Mouse (Mus musculus) layer of hippocampus, adult 18-20 months (tissue): ENCODE measurements around the gene Itgb3. TPM values are rescaled to one million over a fixed set of nuclear protein-coding genes. Genes with fewer than 3 reads are reported as not detected.
A peak's percentile ranks its signal among the peaks of the same experiment; 100 is the strongest.
"Not testable (repeated sequence)": the region's sequence is repeated elsewhere in the genome, so short reads cannot be mapped to it uniquely, and the experiment has no call there.

Experiments
- DNase-seq, 2 experiments: peaks; one replicate each; pipeline ENCODE4 v3.0.0; 2022; ENCODE audit warnings: low spot score in 2 of 2
- long read RNA-seq: library from polyadenylated mRNA; stranded (forward); transcript quantifications from one replicate; pipeline ENCODE4 v2.0.0, GENCODE M21; 2021
- total RNA-seq, 2 experiments: library from RNA; stranded (reverse); gene quantifications; 2 replicates each; pipeline ENCODE4 v1.2.3; 2021

Itgb3 gene
- 1 to 10 TPM; 1.1 to 1.2 TPM for total RNA-seq
- long read RNA-seq, partial matches to known transcripts, result 0 of 1 reads
- long read RNA-seq, other reads (novel, unspliced or antisense), result 1 of 1 reads

- DNase-seq, result peak in 1 of 2 experiments; percentile 47
Observed at GRCm38 (mm10) chr11:104607491-104608245, at the start of gene Itgb3. TSS of gene Itgb3 (plus strand) at chr11:104608000.

- DNase-seq, result no peak
Observed at GRCm38 (mm10) chr11:104558065-104558464, 49.7 kb upstream of the Itgb3 start.

GRCm38 (mm10) chr11:104558651-104559403 is 49.0 kb upstream of the Itgb3 start:
- DNase-seq, result no peak

- DNase-seq, result no peak
Observed at GRCm38 (mm10) chr11:104560971-104561370, 46.8 kb upstream of the Itgb3 start.

GRCm38 (mm10) chr11:104563496-104563895 is 44.3 kb upstream of the Itgb3 start:
- no peak for DNase-seq

- DNase-seq, result no peak
Observed at GRCm38 (mm10) chr11:104565172-104565571, 42.6 kb upstream of the Itgb3 start.

GRCm38 (mm10) chr11:104566097-104566496 is 41.7 kb upstream of the Itgb3 start:
- DNase-seq, result no peak

GRCm38 (mm10) chr11:104566796-104567195 is 41.0 kb upstream of the Itgb3 start:
- DNase-seq, result no peak

GRCm38 (mm10) chr11:104567736-104568135 is 40.1 kb upstream of the Itgb3 start:
- peak in 1 of 2 experiments; percentile 44 for DNase-seq

GRCm38 (mm10) chr11:104568326-104568725 is 39.5 kb upstream of the Itgb3 start:
- DNase-seq, result no peak

- not testable (repeated sequence) for DNase-seq
Observed at GRCm38 (mm10) chr11:104570515-104570914, 37.3 kb upstream of the Itgb3 start.

GRCm38 (mm10) chr11:104571373-104571772 is 36.4 kb upstream of the Itgb3 start:
- peak in 1 of 2 experiments; percentile 53 for DNase-seq

- no peak for DNase-seq
Observed at GRCm38 (mm10) chr11:104572091-104572490, 35.7 kb upstream of the Itgb3 start.

- no peak for DNase-seq
Observed at GRCm38 (mm10) chr11:104572566-104572965, 35.2 kb upstream of the Itgb3 start.

- no peak for DNase-seq
Observed at GRCm38 (mm10) chr11:104576772-104577612, 30.8 kb upstream of the Itgb3 start.

- DNase-seq, result no peak
Observed at GRCm38 (mm10) chr11:104578074-104578473, 29.7 kb upstream of the Itgb3 start.

GRCm38 (mm10) chr11:104579084-104579483 is 28.7 kb upstream of the Itgb3 start:
- DNase-seq, result no peak

- no peak for DNase-seq
Observed at GRCm38 (mm10) chr11:104579575-104579974, 28.2 kb upstream of the Itgb3 start.

- no peak for DNase-seq
Observed at GRCm38 (mm10) chr11:104580091-104580490, 27.7 kb upstream of the Itgb3 start.

- peak; percentile 44 to 83 for DNase-seq
Observed at GRCm38 (mm10) chr11:104580606-104581005, 27.2 kb upstream of the Itgb3 start.
